Mouse (Mus musculus) limb, embryonic 14.5 days (tissue): ENCODE measurements around the gene Gm9857. TPM values are rescaled to one million over a fixed set of nuclear protein-coding genes. Genes with fewer than 3 reads are reported as not detected.

ENCODE experiments used
- ATAC-seq: fragments of 200-750 bp; cut with Nextera tagmentation; 2 replicates; pipeline ENCODE4 v1.8.0; 2017; ENCODE audit warnings: low read depth, moderate number of reproducible peaks, moderate TSS enrichment; ENCODE audit not compliant: low FRiP score
- DNase-seq: peaks from one replicate; pipeline ENCODE4 v3.0.0-alpha.2; 2015; ENCODE audit warnings: low spot score
- H3K27ac ChIP-seq: fragments of 300-500 bp; sonication (generic); replicated peaks from 2 replicates; pipeline ENCODE4 v1.5.1; 2014; ENCODE audit warnings: low read depth, mild to moderate bottlenecking, low read length, moderate library complexity, mixed read lengths
- H3K27me3 ChIP-seq: fragments of 300-500 bp; sonication (generic); 2 replicates; pipeline ENCODE4 v1.6.1; 2014; ENCODE audit warnings: low read length, mixed read lengths; ENCODE audit not compliant: control insufficient read depth, insufficient read depth
- H3K36me3 ChIP-seq: fragments of 300-500 bp; sonication (generic); 2 replicates; pipeline ENCODE4 v1.6.1; 2014; ENCODE audit warnings: mild to moderate bottlenecking, low read length, moderate library complexity, mixed read lengths; ENCODE audit not compliant: control insufficient read depth, insufficient read depth
- H3K4me1 ChIP-seq: fragments of 300-500 bp; sonication (generic); 2 replicates; pipeline ENCODE4 v1.6.1; 2014; ENCODE audit warnings: antibody characterized with exemption, low read length, mixed read lengths; ENCODE audit not compliant: control insufficient read depth, insufficient read depth
- H3K4me2 ChIP-seq: fragments of 300-500 bp; sonication (generic); replicated peaks from 2 replicates; pipeline ENCODE4 v1.6.1; 2014; ENCODE audit warnings: low read depth, mild to moderate bottlenecking, low read length, moderate library complexity; ENCODE audit not compliant: severe bottlenecking
- H3K4me3 ChIP-seq: fragments of 300-500 bp; sonication (generic); replicated peaks from 2 replicates; pipeline ENCODE4 v1.5.1; 2014; ENCODE audit warnings: low read length
- H3K9ac ChIP-seq: fragments of 300-500 bp; sonication (generic); 2 replicates; pipeline ENCODE4 v1.6.1; 2014; ENCODE audit warnings: mild to moderate bottlenecking, low read depth, low read length, moderate library complexity; ENCODE audit not compliant: severe bottlenecking
- H3K9me3 ChIP-seq: fragments of 300-500 bp; sonication (generic); 2 replicates; pipeline ENCODE4 v1.6.1; 2016; ENCODE audit warnings: low read length; ENCODE audit not compliant: control insufficient read depth
- POLR2A ChIP-seq: fragments of 200-500 bp; IDR thresholded peaks from 2 replicates; pipeline ENCODE4 v1.8.0; 2012; ENCODE audit warnings: inconsistent platforms, mild to moderate bottlenecking, moderate library complexity, borderline replicate concordance; ENCODE audit not compliant: insufficient read depth, insufficient read length; ENCODE audit errors: extremely low read depth
- WGBS: fragments of 180-500 bp; shearing (Covaris S2); extraction: QIAGEN DNeasy Blood & Tissue Kit; methylation state at CpG from one replicate; pipeline ENCODE4 v1.1.7; 2014; 5-methylcytosine and 5-hydroxymethylcytosine counted together
- polyA plus RNA-seq, 2 experiments: library from polyadenylated mRNA; depleted of rRNA in 1 of 2; stranded (reverse) in 1 of 2; unstranded in 1 of 2; fragments of >200 nt; fragmentation: Nextera tagmentation in 1 of 2; extraction: Ambion mirVana in 1 of 2; gene quantifications; 2 replicates each; pipeline versions ENCODE4 v1.2.1 to v1.2.3; 2012 to 2014

The Gm9857 gene
- polyA plus RNA-seq, 2 experiments: 1.2 TPM; not detected in 1

GRCm38 (mm10) chr3:108957976-108958375, 17.7 kb upstream of the Gm9857 start:
- H3K9ac ChIP-seq: no peak overlapping the region
- H3K27me3 ChIP-seq: no peaks in the 10 kb centered on the region
- no peak overlapping the region for H3K27ac ChIP-seq
- DNase-seq (no peak), ATAC-seq (no peak)
- H3K9me3 ChIP-seq: no peaks in the 10 kb centered on the region
- no peak overlapping the region for H3K4me3 ChIP-seq
- H3K4me2 ChIP-seq: no peak overlapping the region
- H3K36me3 ChIP-seq: no peaks in the 10 kb centered on the region
- H3K4me1 ChIP-seq: peaks cover 5% of the 10 kb centered on the region; the same call in 1 of the 2 replicates
- no peak for TF ChIP-seq POLR2A

- DNase-seq: no peak
- Histone ChIP-seq H3K4me2 (no peak overlapping the region), H3K36me3 (no peaks in the 10 kb centered on the region), H3K27me3 (no peaks in the 10 kb centered on the region), H3K9ac (no peak overlapping the region), H3K27ac (no peak overlapping the region), H3K9me3 (no peaks in the 10 kb centered on the region), H3K4me1 (no peaks in the 10 kb centered on the region), H3K4me3 (no peak overlapping the region)
- TF ChIP-seq POLR2A: no peak
- no peak for ATAC-seq
- 88% methylated on average over 10 of the region's 10 CpGs for WGBS
Measured at GRCm38 (mm10) chr3:108940996-108941395, 751 bp upstream of the Gm9857 start.

- DNase-seq: no peak
- Histone ChIP-seq H3K4me3 (peak within 1 kb of the TSS; percentile 38), H3K4me2 (peak within 1 kb of the TSS; percentile 59), H3K36me3 (no peaks in the 10 kb centered on the region), H3K27ac (no peak within 1 kb of the TSS), H3K4me1 (no peaks in the 10 kb centered on the region), H3K9ac (peak within 1 kb of the TSS; percentile 38; the same call in 1 of the 2 replicates), H3K27me3 (no peaks in the 10 kb centered on the region), H3K9me3 (no peaks in the 10 kb centered on the region)
- WGBS: 80% methylated on average over 5 of the region's 5 CpGs
- ATAC-seq: no peak
- no peak for TF ChIP-seq POLR2A
Measured at GRCm38 (mm10) chr3:108939573-108939972, 672 bp downstream of the Gm9857 start, which contains the start of gene Henmt1. Henmt1 (plus strand) TSS chr3:108939873.

GRCm38 (mm10) chr3:108938691-108939090, 1.6 kb downstream of the Gm9857 start:
- TF ChIP-seq POLR2A: no peak
- WGBS: 91% methylated on average over 5 of the region's 5 CpGs
- H3K4me3 ChIP-seq: no peak overlapping the region
- H3K4me2 ChIP-seq: no peak overlapping the region
- no peaks in the 10 kb centered on the region for H3K9me3 ChIP-seq
- H3K36me3 ChIP-seq: no peaks in the 10 kb centered on the region
- no peak overlapping the region for H3K9ac ChIP-seq
- DNase-seq: no peak
- no peaks in the 10 kb centered on the region for H3K4me1 ChIP-seq
- no peak for ATAC-seq
- no peaks in the 10 kb centered on the region for H3K27me3 ChIP-seq
- H3K27ac ChIP-seq: no peak overlapping the region

GRCm38 (mm10) chr3:108933557-108933956, 6.7 kb downstream of the Gm9857 start:
- Histone ChIP-seq H3K9ac (no peak overlapping the region), H3K4me3 (no peak overlapping the region), H3K27ac (no peak overlapping the region), H3K4me2 (no peak overlapping the region), H3K27me3 (no peaks in the 10 kb centered on the region), H3K4me1 (no peaks in the 10 kb centered on the region), H3K36me3 (no peaks in the 10 kb centered on the region), H3K9me3 (no peaks in the 10 kb centered on the region)
- DNase-seq (no peak), ATAC-seq (no peak)
- no peak for TF ChIP-seq POLR2A
- 95% methylated on average over 6 of the region's 6 CpGs for WGBS

- Histone ChIP-seq H3K4me3 (no peak overlapping the region), H3K36me3 (no peaks in the 10 kb centered on the region), H3K4me1 (no peaks in the 10 kb centered on the region), H3K27me3 (no peaks in the 10 kb centered on the region), H3K9me3 (no peaks in the 10 kb centered on the region), H3K27ac (no peak overlapping the region), H3K4me2 (no peak overlapping the region), H3K9ac (no peak overlapping the region)
- ATAC-seq: no peak
- no peak for TF ChIP-seq POLR2A
- 52% methylated on average over 1 of the region's 1 CpGs for WGBS
- no peak for DNase-seq
Measured at GRCm38 (mm10) chr3:108926308-108926707, 13.9 kb downstream of the Gm9857 start.
